Mouse (Mus musculus): Measurements from ENCODE around the gene Timm10b. TPM values are rescaled to one million over a fixed set of nuclear protein-coding genes. Genes with fewer than 3 reads are reported as not detected.

The Timm10b gene
- polyA plus RNA-seq, 1 experiment from 2014 or later = 150 TPM

DNA sequence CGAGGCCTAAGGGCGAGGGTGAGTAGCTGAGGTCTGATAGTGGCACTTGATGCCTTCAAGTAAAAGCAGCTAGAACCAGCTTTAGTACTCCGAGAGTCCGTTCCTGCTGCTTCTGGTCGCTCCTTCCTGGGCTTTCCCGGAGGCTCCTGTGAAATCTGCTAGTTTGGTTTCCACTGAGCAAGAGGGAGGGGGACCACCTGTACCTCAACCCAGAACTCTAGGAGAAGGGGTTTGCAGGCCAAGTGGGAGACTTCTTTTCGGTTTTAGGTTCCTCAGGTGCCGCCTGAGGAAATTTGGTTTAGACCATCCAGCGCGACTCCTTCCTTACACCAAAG, 6.1 kb upstream of the Timm10b start:
- Histone ChIP-seq H3K4me3 (ENCODE audit: low read depth, low read length) (peak overlapping the region; percentile 86), H3K27ac (replicated peaks; ENCODE audit: low read depth, low read length) (no peak overlapping the region), H3K36me3 (replicated peaks; ENCODE audit: control insufficient read depth, insufficient read depth, low read depth, low read length) (no peaks in the 10 kb centered on the region; the same call in 1 of the 2 replicates), H3K9me3 (replicated peaks; ENCODE audit: control insufficient read depth, low read length) (no peaks in the 10 kb centered on the region), H3K4me1 (ENCODE audit: control insufficient read depth, insufficient read depth, low read length) (no peaks in the 10 kb centered on the region), H3K4me2 (ENCODE audit: low read depth, low read length) (peak overlapping the region; percentile 81), H3K9ac (replicated peaks; ENCODE audit: low read length) (peak overlapping the region; percentile 83), H3K27me3 (ENCODE audit: control insufficient read depth, insufficient read depth, low read length) (no peaks in the 10 kb centered on the region)
- WGBS = 4% methylated on average over 10 of the region's 10 CpGs
- DNase-seq (ENCODE audit: low spot score) (no peak), ATAC-seq (replicated peaks; ENCODE audit: insufficient number of reproducible peaks, low FRiP score, low TSS enrichment, low read depth) (no peak)

DNA sequence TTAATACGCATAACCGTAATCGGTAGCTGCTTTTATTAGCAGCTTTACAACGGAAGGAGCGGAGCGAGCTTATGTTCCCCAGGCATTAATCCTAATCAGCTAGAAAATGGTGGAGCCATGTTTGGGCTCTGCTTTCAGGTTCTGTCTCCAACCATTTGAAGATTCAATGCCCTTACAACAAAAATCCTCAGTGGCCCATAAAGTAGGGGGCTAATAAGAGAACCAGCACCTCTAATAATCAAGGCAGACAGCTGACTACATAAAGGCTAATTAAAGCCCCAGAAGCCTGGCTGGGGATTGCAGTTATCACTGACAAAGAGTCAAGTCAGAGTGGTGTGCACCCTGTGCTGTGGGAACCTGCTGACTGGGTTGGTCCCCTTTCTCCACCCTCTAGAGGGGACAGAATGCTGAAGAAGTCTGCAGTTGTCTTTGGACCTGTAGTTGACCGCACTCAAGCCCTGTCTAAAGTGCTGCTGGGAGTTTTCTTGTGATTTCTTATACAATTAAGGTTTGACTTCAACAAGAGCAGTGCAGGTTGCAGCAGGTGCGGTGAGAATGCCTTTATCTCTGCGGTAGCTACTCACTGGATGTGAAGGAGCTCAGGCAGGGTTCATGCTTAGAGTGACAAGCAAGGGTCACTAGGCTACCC, 5.5 kb upstream of the Timm10b start:
- 58% methylated on average over 9 of the region's 9 CpGs for WGBS
- DNase-seq (ENCODE audit: low spot score) (no peak), ATAC-seq (replicated peaks; ENCODE audit: insufficient number of reproducible peaks, low FRiP score, low TSS enrichment, low read depth) (no peak)
- Histone ChIP-seq H3K27ac (replicated peaks; ENCODE audit: low read depth, low read length) (no peak overlapping the region), H3K36me3 (replicated peaks; ENCODE audit: control insufficient read depth, insufficient read depth, low read depth, low read length) (no peaks in the 10 kb centered on the region; the same call in 1 of the 2 replicates), H3K27me3 (ENCODE audit: control insufficient read depth, insufficient read depth, low read length) (no peaks in the 10 kb centered on the region), H3K4me1 (ENCODE audit: control insufficient read depth, insufficient read depth, low read length) (no peaks in the 10 kb centered on the region; the same call in 1 of the 2 replicates), H3K9ac (replicated peaks; ENCODE audit: low read length) (no peak overlapping the region), H3K9me3 (replicated peaks; ENCODE audit: control insufficient read depth, low read length) (no peaks in the 10 kb centered on the region), H3K4me2 (ENCODE audit: low read depth, low read length) (no peak overlapping the region; the same call in 1 of the 2 replicates), H3K4me3 (ENCODE audit: low read depth, low read length) (no peak overlapping the region)

DNA sequence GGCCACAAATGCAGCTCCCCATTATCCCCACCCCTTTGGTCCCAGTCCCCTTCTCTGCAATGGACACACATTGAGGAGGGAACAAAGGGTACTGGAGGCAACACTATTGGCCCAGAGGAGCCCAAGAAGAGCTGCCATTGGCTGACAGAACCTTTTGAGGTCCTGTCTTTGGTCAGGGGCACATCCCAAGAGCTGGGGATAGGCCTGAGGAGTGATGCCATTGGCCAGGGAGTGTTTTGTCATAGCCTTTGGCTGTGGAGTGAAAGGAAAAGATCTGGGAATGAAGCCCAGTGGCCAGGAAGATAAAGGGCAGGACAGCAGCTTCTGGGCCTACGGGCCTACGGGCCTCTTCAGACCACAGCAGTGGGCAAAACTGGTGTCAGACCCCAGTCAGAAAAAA, 4.1 kb upstream of the Timm10b start:
- Histone ChIP-seq H3K9me3 (replicated peaks; ENCODE audit: control insufficient read depth, low read length) (no peaks in the 10 kb centered on the region), H3K4me1 (ENCODE audit: control insufficient read depth, insufficient read depth, low read length) (no peaks in the 10 kb centered on the region; the same call in 1 of the 2 replicates), H3K27me3 (ENCODE audit: control insufficient read depth, insufficient read depth, low read length) (no peaks in the 10 kb centered on the region), H3K9ac (replicated peaks; ENCODE audit: low read length) (no peak overlapping the region), H3K4me2 (ENCODE audit: low read depth, low read length) (no peak overlapping the region), H3K4me3 (ENCODE audit: low read depth, low read length) (no peak overlapping the region), H3K27ac (replicated peaks; ENCODE audit: low read depth, low read length) (no peak overlapping the region), H3K36me3 (replicated peaks; ENCODE audit: control insufficient read depth, insufficient read depth, low read depth, low read length) (no peaks in the 10 kb centered on the region; the same call in 1 of the 2 replicates)
- ATAC-seq (replicated peaks; ENCODE audit: insufficient number of reproducible peaks, low FRiP score, low TSS enrichment, low read depth) (no peak), DNase-seq (ENCODE audit: low spot score) (no peak)
- WGBS = 87% methylated on average over 2 of the region's 2 CpGs

DNA sequence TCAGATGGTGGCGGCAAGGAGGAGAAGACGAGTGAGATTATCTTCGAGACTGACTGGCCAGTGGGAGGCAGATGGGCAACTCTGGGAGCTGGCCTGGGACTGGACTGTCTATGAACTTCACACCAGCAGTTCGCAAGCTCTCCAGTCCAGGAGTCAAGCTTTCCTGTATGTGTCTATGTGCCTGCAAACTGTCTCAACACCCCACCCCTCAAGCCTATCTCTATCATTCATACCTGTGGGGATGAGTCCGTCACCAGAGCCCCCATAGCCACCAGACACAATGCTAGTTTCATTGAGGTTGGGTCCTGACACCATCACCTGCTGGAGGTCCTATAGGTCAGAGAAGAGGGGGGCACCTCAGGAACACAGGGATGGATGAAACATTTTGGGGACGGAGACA, 1.1 kb upstream of the Timm10b start:
- peaks cover 2% of the 10 kb centered on the region; the same call in 1 of the 2 replicates for H3K36me3 ChIP-seq (replicated peaks; ENCODE audit: control insufficient read depth, insufficient read depth, low read depth, low read length)
- H3K4me3 ChIP-seq (ENCODE audit: low read depth, low read length) = no peak overlapping the region
- WGBS = 97% methylated on average over 6 of the region's 6 CpGs
- no peak overlapping the region for H3K27ac ChIP-seq (replicated peaks; ENCODE audit: low read depth, low read length)
- no peaks in the 10 kb centered on the region for H3K27me3 ChIP-seq (ENCODE audit: control insufficient read depth, insufficient read depth, low read length)
- H3K9me3 ChIP-seq (replicated peaks; ENCODE audit: control insufficient read depth, low read length) = no peaks in the 10 kb centered on the region
- H3K4me2 ChIP-seq (ENCODE audit: low read depth, low read length) = no peak overlapping the region
- peaks cover 2% of the 10 kb centered on the region; the same call in 1 of the 2 replicates for H3K4me1 ChIP-seq (ENCODE audit: control insufficient read depth, insufficient read depth, low read length)
- DNase-seq (ENCODE audit: low spot score) (no peak), ATAC-seq (replicated peaks; ENCODE audit: insufficient number of reproducible peaks, low FRiP score, low TSS enrichment, low read depth) (no peak)
- no peak overlapping the region for H3K9ac ChIP-seq (replicated peaks; ENCODE audit: low read length)

DNA sequence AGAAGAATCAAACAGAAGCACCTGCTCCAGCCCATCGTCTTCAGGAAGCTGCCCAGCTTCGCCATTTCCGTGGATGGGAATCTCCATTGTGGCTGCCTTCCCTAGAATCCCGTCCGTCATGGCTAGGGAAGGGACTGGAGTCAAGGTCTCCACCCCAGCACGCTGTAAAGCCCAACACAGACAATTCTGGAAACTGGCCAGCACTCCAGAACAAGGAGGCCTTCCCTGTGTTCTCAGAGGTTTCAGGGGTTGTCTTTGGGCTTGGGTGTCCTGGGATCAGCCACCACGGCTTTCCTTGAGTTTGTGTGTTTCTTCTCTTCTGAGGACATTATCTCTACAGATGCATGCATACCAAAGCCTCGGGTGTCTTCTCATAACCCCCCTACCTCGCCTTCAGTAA, 552 bp upstream of the Timm10b start:
- Histone ChIP-seq H3K4me2 (ENCODE audit: low read depth, low read length) (peak overlapping the region; percentile 87), H3K9ac (replicated peaks; ENCODE audit: low read length) (peak overlapping the region; percentile 84), H3K36me3 (replicated peaks; ENCODE audit: control insufficient read depth, insufficient read depth, low read depth, low read length) (peaks cover 2% of the 10 kb centered on the region; the same call in 1 of the 2 replicates), H3K9me3 (replicated peaks; ENCODE audit: control insufficient read depth, low read length) (no peaks in the 10 kb centered on the region), H3K27ac (replicated peaks; ENCODE audit: low read depth, low read length) (no peak overlapping the region), H3K4me3 (ENCODE audit: low read depth, low read length) (peak overlapping the region; percentile 80), H3K4me1 (ENCODE audit: control insufficient read depth, insufficient read depth, low read length) (peaks cover 2% of the 10 kb centered on the region; the same call in 1 of the 2 replicates), H3K27me3 (ENCODE audit: control insufficient read depth, insufficient read depth, low read length) (no peaks in the 10 kb centered on the region)
- ATAC-seq (replicated peaks; ENCODE audit: insufficient number of reproducible peaks, low FRiP score, low TSS enrichment, low read depth) = no peak
- 76% methylated on average over 9 of the region's 9 CpGs for WGBS
- no peak for DNase-seq (ENCODE audit: low spot score)

DNA sequence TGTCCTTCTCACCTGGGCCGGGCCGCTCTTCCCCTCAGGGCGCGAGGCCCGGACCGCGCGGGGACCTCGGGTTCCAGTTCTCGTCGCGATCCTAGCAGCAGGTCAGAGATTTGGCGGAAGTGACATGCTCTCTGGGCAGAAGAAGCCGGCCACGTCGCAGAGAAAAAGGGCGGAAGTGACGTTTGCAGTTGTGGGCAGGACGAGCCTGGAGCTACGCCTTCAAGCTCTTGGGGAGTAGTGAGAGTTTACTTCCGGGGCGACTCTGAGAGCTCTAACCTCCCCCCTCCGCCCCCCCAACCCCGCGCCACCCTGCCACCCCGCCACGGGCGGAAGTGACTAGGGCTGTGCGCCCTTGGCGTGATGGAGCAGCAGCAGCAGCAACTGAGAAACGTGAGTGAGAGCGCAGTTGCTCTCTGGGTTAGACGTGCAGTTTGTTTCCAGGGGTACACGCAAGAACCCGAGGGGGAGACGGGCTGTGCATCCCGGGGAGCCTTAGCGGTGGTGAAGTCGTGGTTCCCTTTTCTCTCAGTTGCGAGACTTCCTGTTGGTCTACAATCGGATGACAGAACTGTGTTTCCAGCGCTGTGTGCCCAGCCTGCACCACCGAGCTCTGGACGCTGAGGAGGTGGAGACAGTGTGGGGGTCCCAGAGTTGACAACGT, 507 bp downstream of the Timm10b start, which contains the start of the genes Arfip2 and Gm45799:
Gene Arfip2 (minus strand): TSS at position 184 of the 661 bp plus-strand sequence.
Gene Gm45799 (plus strand): TSS at position 320 of the 661 bp plus-strand sequence.
- Histone ChIP-seq H3K9ac (replicated peaks; ENCODE audit: low read length) (peak within 1 kb of the TSS; percentile 84), H3K36me3 (replicated peaks; ENCODE audit: control insufficient read depth, insufficient read depth, low read depth, low read length) (peaks cover 2% of the 10 kb centered on the region; the same call in 1 of the 2 replicates), H3K27ac (replicated peaks; ENCODE audit: low read depth, low read length) (peak within 1 kb of the TSS; percentile 47; the same call in 1 of the 2 replicates), H3K9me3 (replicated peaks; ENCODE audit: control insufficient read depth, low read length) (no peaks in the 10 kb centered on the region), H3K27me3 (ENCODE audit: control insufficient read depth, insufficient read depth, low read length) (no peaks in the 10 kb centered on the region), H3K4me1 (ENCODE audit: control insufficient read depth, insufficient read depth, low read length) (peaks cover 2% of the 10 kb centered on the region; the same call in 1 of the 2 replicates), H3K4me2 (ENCODE audit: low read depth, low read length) (peak within 1 kb of the TSS; percentile 91), H3K4me3 (ENCODE audit: low read depth, low read length) (peak within 1 kb of the TSS; percentile 80)
- peak; percentile 100 for DNase-seq (ENCODE audit: low spot score)
- WGBS = under 1% methylated on average over 43 of the region's 45 CpGs
- ATAC-seq (replicated peaks; ENCODE audit: insufficient number of reproducible peaks, low FRiP score, low TSS enrichment, low read depth) = peak; percentile 94

DNA sequence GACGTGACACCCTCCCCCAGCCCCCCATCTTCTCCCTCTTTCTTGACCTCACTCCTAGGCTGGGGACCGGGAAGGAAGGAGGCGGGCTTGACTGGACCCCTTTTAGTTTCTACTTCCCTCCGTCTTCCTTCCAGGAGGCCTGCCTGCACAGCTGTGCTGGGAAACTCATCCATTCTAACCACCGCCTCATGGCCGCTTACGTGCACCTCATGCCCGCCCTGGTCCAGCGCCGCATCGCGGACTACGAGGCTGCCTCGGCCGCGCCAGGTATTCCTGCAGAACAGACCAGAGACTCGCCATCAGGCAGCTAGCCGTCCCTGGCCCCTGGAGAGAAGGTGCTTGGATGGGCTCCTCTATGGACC, 1.0 kb downstream of the Timm10b start:
- DNase-seq (ENCODE audit: low spot score) (no peak), ATAC-seq (replicated peaks; ENCODE audit: insufficient number of reproducible peaks, low FRiP score, low TSS enrichment, low read depth) (no peak; the same call in none of the 2 replicates)
- Histone ChIP-seq H3K27me3 (ENCODE audit: control insufficient read depth, insufficient read depth, low read length) (no peaks in the 10 kb centered on the region), H3K27ac (replicated peaks; ENCODE audit: low read depth, low read length) (peak overlapping the region; percentile 47; the same call in 1 of the 2 replicates), H3K4me2 (ENCODE audit: low read depth, low read length) (peak overlapping the region; percentile 91), H3K9ac (replicated peaks; ENCODE audit: low read length) (peak overlapping the region; percentile 84), H3K4me3 (ENCODE audit: low read depth, low read length) (peak overlapping the region; percentile 80), H3K36me3 (replicated peaks; ENCODE audit: control insufficient read depth, insufficient read depth, low read depth, low read length) (peaks cover 2% of the 10 kb centered on the region; the same call in 1 of the 2 replicates), H3K9me3 (replicated peaks; ENCODE audit: control insufficient read depth, low read length) (no peaks in the 10 kb centered on the region), H3K4me1 (ENCODE audit: control insufficient read depth, insufficient read depth, low read length) (peaks cover 2% of the 10 kb centered on the region; the same call in 1 of the 2 replicates)
- WGBS = under 1% methylated on average over 18 of the region's 18 CpGs

DNA sequence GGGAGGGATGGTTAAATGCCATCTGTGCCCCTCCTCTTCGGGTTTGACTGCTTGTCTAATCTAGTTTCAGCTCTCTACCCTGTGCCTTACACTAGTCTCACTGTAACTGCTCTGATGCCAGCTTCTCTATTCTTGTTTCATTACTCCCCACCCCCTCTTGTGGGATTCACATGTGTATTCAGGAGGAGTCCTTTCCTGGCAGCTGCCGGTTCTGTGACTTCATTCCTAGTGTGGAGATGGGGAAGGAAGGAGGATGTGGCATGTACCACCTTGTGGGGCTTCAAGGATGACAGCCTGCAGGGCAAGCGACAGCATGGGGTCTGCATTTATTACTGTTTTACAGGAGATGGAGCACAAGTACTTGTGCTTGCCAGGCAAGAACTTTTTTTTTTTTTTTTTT, 2.1 kb downstream of the Timm10b start:
- Histone ChIP-seq H3K27ac (replicated peaks; ENCODE audit: low read depth, low read length) (no peak overlapping the region), H3K4me3 (ENCODE audit: low read depth, low read length) (no peak overlapping the region), H3K4me1 (ENCODE audit: control insufficient read depth, insufficient read depth, low read length) (peaks cover 2% of the 10 kb centered on the region; the same call in 1 of the 2 replicates), H3K27me3 (ENCODE audit: control insufficient read depth, insufficient read depth, low read length) (no peaks in the 10 kb centered on the region), H3K9me3 (replicated peaks; ENCODE audit: control insufficient read depth, low read length) (no peaks in the 10 kb centered on the region), H3K9ac (replicated peaks; ENCODE audit: low read length) (no peak overlapping the region), H3K4me2 (ENCODE audit: low read depth, low read length) (no peak overlapping the region), H3K36me3 (replicated peaks; ENCODE audit: control insufficient read depth, insufficient read depth, low read depth, low read length) (peaks cover 2% of the 10 kb centered on the region; the same call in 1 of the 2 replicates)
- ATAC-seq (replicated peaks; ENCODE audit: insufficient number of reproducible peaks, low FRiP score, low TSS enrichment, low read depth) (no peak), DNase-seq (ENCODE audit: low spot score) (no peak)
- 69% methylated on average over 3 of the region's 3 CpGs for WGBS

Data from embryonic facial prominence, embryonic 11.5 days (tissue).